Mouse (Mus musculus) ES-E14 (cell line): ENCODE results near the gene Tgfbr2.

Source experiments
- HCFC1 ChIP-seq: IDR thresholded peaks from 2 replicates; pipeline ENCODE4 v1.6.1; 2012; ENCODE audit warnings: low read length, inconsistent platforms, borderline replicate concordance; ENCODE audit not compliant: insufficient read depth
- MAFK ChIP-seq: IDR thresholded peaks from 2 replicates; pipeline ENCODE4 v1.6.1; 2014; ENCODE audit warnings: mild to moderate bottlenecking, low read depth, low read length, inconsistent platforms; ENCODE audit not compliant: insufficient read depth
- ZNF384 ChIP-seq: IDR thresholded peaks from 2 replicates; pipeline ENCODE4 v1.6.1; 2012; ENCODE audit warnings: low read depth, low read length, inconsistent platforms

DNA sequence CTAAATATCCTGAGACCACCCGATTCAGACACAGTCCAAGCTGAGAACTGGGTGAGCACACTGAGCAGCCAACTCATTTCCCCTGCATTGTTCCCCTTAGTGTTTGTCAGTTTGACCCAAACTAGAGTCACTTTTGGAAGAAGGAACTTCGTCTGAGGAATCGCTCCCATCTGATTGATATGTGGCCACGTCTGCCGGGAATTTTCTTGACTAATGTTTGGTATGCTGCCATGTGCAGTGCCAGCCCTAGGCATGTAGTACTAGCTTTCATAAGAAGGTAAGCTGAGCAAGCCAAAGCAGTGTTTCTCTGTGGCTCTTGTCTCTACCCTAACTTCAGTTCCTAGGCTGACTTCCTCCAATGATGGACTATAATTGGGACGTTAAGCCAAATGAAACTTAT is 7.9 kb upstream of the Tgfbr2 start:
- TF ChIP-seq HCFC1 = no peak
- no peak for TF ChIP-seq MAFK
- TF ChIP-seq ZNF384 = no peak
